Mouse (Mus musculus) ES-E14 (cell line): ENCODE measurements around the gene Syt2. TPM values are rescaled to one million over a fixed set of nuclear protein-coding genes. Genes with fewer than 3 reads are reported as not detected.

ENCODE experiments used
- DNase-seq: peaks from one replicate; pipeline ENCODE4 v3.0.0-alpha.2; 2013; ENCODE audit warnings: low read depth, low spot score
- H3K27ac ChIP-seq: 2 replicates; pipeline ENCODE4 v1.5.1; 2012; ENCODE audit warnings: low read depth, mild to moderate bottlenecking, low read length, moderate library complexity, mixed read lengths; ENCODE audit not compliant: poor library complexity, insufficient read depth, severe bottlenecking
- H3K36me3 ChIP-seq: 2 replicates; pipeline ENCODE4 v1.6.1; 2012; ENCODE audit warnings: mild to moderate bottlenecking, low read length, moderate library complexity, mixed read lengths; ENCODE audit not compliant: control insufficient read depth, poor library complexity, insufficient read depth, severe bottlenecking
- H3K4me1 ChIP-seq, 2 experiments: fragments of 150-350 bp in 1 of 2; sonication (generic) in 1 of 2; 2 replicates each; pipeline ENCODE4 v1.6.1; 2012; ENCODE audit warnings: low read length in 2 of 2, mild to moderate bottlenecking in 1 of 2, mixed read lengths in 1 of 2; ENCODE audit not compliant: control insufficient read depth in 2 of 2, insufficient read depth in 2 of 2, poor library complexity in 1 of 2
- H3K4me3 ChIP-seq, 2 experiments: fragments of 150-350 bp in 1 of 2; sonication (generic) in 1 of 2; 2 replicates each; pipeline ENCODE4 v1.5.1; 2012; ENCODE audit warnings: low read length in 2 of 2, low read depth in 1 of 2, mild to moderate bottlenecking in 1 of 2, mixed read lengths in 1 of 2; ENCODE audit not compliant: insufficient read depth in 1 of 2, poor library complexity in 1 of 2, severe bottlenecking in 1 of 2
- H3K9ac ChIP-seq: 2 replicates; pipeline ENCODE4 v1.6.1; 2012; ENCODE audit warnings: low read depth, mild to moderate bottlenecking, low read length, mixed read lengths; ENCODE audit not compliant: poor library complexity, insufficient read depth, severe bottlenecking
- H3K9me3 ChIP-seq: fragments of 150-350 bp; sonication (generic); 2 replicates; pipeline ENCODE4 v1.6.1; 2012; ENCODE audit warnings: low read depth, mild to moderate bottlenecking, low read length; ENCODE audit not compliant: control insufficient read depth, insufficient read depth
- CHD2 ChIP-seq: IDR thresholded peaks from 2 replicates; pipeline ENCODE4 v1.6.1; 2014; ENCODE audit warnings: mild to moderate bottlenecking, low read depth, low read length, inconsistent platforms
- HCFC1 ChIP-seq: IDR thresholded peaks from 2 replicates; pipeline ENCODE4 v1.6.1; 2012; ENCODE audit warnings: low read length, inconsistent platforms, borderline replicate concordance; ENCODE audit not compliant: insufficient read depth
- MAFK ChIP-seq: IDR thresholded peaks from 2 replicates; pipeline ENCODE4 v1.6.1; 2014; ENCODE audit warnings: mild to moderate bottlenecking, low read depth, low read length, inconsistent platforms; ENCODE audit not compliant: insufficient read depth
- ZC3H11A ChIP-seq: IDR thresholded peaks from 2 replicates; pipeline ENCODE4 v1.6.1; 2012; ENCODE audit warnings: low read depth, mild to moderate bottlenecking, inconsistent platforms, low read length, borderline replicate concordance
- ZNF384 ChIP-seq: IDR thresholded peaks from 2 replicates; pipeline ENCODE4 v1.6.1; 2012; ENCODE audit warnings: low read depth, low read length, inconsistent platforms
- in situ Hi-C, 2 experiments: fragments of 600-800 bp; cut with MboI; formaldehyde crosslinking; loops; one replicate each; pipeline ENCODE4 v1.15.1; 2025; ENCODE audit warnings: low sequenced_read_pairs in 2 of 2, inconsistent platforms in 1 of 2; ENCODE audit not compliant: unreplicated experiment in 2 of 2
- total RNA-seq: library from RNA; depleted of rRNA; stranded (reverse); fragments of 300-350 nt; gene quantifications from 2 replicates; pipeline ENCODE4 v1.2.3, GENCODE M21; 2012

Syt2 gene
- total RNA-seq, 1 experiment: 0.62 TPM

DNA sequence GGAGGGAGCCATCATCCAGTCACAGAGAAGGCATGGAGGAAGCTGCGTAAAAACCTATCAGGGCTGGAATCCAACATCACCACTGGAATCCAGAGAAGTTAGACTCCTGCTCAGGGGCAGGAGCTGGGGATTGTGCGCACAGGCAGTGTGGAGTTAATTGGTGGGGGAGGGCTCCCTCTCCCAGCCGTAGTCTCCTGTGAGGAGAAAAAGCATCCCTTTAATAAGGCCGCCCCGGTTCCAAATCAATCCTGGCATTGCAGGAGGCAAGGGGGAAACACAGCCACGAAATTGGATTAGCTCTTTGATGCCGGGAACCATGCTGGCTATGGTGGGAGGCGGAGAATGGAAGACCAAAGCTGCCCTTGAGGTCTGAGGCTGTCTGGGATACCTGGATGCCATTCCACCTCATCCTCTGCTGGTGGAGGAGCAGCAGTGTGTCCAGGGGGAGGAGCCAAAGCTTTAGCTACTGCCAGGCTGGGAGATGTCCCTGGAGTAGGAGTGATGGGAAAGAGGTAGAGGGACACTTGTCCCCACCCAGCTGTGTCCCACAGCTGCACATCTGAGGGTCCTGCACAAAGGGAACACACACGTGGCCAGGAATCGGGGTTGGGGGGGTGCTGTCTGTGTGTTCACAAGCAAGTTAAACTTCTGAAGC, 7.3 kb downstream of the Syt2 start:
- H3K36me3 ChIP-seq: no peaks in the 10 kb centered on the region
- H3K4me1 ChIP-seq: peaks cover 0 to 4% of the 10 kb centered on the region in 2 experiments; a peak in 2 of 4 replicates
- no peak overlapping the region for H3K27ac ChIP-seq
- in situ Hi-C loops: no loop called here
- H3K4me3 ChIP-seq: no peak overlapping the region
- H3K9ac ChIP-seq: no peak overlapping the region
- no peaks in the 10 kb centered on the region for H3K9me3 ChIP-seq
- DNase-seq: no peak
- TF ChIP-seq CHD2 (no peak), ZNF384 (no peak), ZC3H11A (no peak), MAFK (no peak), HCFC1 (no peak)

DNA sequence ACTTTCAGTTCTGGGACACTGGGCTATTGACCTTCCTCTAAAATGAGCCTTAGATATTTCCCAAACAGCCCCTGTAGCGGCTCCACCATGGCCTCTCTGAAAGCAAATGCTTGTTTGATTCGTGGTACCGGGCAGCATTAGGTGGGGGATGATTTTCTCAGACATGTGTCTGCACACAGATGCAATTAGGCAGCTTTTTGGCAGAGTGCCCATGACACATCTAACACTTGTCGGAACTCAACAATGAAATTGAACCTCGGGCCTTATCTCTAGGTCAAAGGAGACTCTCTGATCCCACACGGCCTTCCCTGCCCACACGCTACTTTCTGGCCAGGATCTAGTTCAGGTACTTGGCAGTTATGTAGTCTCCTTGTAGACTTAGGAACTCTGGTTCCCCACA, 12.4 kb downstream of the Syt2 start:
- H3K27ac ChIP-seq: no peak overlapping the region
- no peak for TF ChIP-seq CHD2
- no peaks in the 10 kb centered on the region for H3K4me1 ChIP-seq
- H3K4me3 ChIP-seq: no peak overlapping the region
- DNase-seq: no peak
- H3K9me3 ChIP-seq: no peaks in the 10 kb centered on the region
- no peaks in the 10 kb centered on the region for H3K36me3 ChIP-seq
- no peak overlapping the region for H3K9ac ChIP-seq
- in situ Hi-C loops: no loop called here

DNA sequence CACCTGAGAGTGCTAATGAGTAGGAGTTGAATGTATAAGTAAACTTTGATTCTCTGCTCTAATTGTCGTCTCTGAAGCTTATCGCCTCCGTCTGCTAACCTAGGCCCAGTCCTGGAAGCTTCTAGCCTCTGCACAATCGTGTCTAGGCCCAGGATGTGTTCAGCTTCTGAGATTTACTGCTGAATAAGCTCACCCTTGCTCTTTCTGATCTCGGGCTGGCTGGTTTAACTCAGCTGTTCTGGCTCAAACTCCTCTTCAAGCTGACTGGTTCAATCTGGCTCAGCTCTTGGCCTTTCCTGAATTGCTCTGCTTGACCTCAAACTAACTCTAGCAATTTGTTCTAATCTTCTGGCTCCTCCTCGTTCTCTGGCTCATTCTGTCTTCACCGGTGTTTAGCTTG, 13.7 kb downstream of the Syt2 start:
- no peaks in the 10 kb centered on the region for H3K4me1 ChIP-seq
- no peak for TF ChIP-seq MAFK
- TF ChIP-seq HCFC1: no peak
- no peak for TF ChIP-seq ZNF384
- no peak for TF ChIP-seq ZC3H11A
- TF ChIP-seq CHD2: no peak
- no peaks in the 10 kb centered on the region for H3K9me3 ChIP-seq
- in situ Hi-C loops: no loop called here
- no peak overlapping the region for H3K27ac ChIP-seq
- no peak overlapping the region for H3K9ac ChIP-seq
- no peak for DNase-seq
- no peak overlapping the region for H3K4me3 ChIP-seq
- no peaks in the 10 kb centered on the region for H3K36me3 ChIP-seq

DNA sequence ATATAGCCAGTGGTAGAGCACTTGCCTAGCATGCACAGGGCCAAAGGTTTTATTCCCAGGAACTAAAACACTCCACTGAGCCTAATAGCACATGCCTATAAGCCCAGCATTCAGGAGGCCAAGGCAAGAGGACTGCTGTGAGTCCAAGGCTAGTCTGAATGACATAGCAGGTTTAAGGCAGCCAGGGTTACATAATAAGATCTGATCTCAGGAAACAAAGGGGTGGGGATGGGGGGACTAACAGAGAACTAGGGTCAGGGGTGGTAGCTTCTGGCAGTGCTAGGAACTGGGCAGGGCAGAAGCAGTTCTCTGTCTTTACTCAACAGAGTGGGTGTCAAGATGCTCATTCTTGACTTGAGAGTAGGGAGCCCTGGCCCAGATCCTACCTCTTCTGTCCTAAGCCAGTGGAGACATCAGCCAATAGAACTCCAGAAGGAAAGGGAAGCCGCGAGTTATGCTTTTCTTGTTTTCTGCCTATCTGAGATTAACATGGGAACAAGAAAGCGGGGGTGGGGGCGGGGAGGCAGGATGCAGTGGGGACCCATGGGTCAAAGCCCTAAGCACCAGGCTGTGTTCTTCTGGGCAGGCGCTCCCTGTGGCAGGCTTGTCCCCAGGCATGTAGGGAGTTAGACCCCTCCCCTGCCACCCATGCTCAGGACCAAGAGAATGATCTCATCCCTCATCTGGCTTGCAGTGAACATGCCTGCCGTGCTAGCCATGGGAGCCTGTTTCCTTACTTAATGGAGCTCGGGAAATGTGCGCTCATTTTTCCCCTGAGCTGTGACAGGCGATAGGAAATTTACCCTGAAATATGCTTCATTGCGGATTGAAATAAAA, 25.0 kb downstream of the Syt2 start:
- no peak for DNase-seq
- H3K4me3 ChIP-seq: no peak overlapping the region
- no peaks in the 10 kb centered on the region for H3K36me3 ChIP-seq
- in situ Hi-C loops: no loop called here
- H3K9me3 ChIP-seq: no peaks in the 10 kb centered on the region
- TF ChIP-seq HCFC1 (no peak), MAFK (no peak), ZNF384 (no peak), CHD2 (no peak), ZC3H11A (no peak)
- no peaks in the 10 kb centered on the region for H3K4me1 ChIP-seq
- no peak overlapping the region for H3K9ac ChIP-seq
- no peak overlapping the region for H3K27ac ChIP-seq
